Comparison of ENCODE assay signal across 24 mouse cellular contexts in the genomic region with DNA sequence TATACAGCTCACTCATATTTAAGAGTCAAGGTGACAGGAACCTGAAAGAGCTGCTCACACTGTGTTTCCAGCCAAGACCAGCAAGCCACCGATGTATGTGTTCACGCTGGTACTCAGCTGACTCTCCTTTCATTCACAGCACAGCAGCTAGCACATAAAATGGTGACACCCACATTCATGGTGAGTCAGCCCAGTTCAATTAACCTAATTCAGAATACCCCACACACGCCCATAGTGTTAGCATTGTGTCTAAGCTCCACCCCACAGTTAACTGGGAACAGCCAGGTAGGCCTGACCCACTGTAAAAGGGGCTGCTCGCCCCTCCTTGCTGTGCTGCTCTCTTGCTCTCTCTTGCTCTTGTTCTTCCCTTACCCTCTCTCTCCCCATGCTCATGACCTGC. TPM values are rescaled to one million over a fixed set of nuclear protein-coding genes. Genes with fewer than 3 reads are reported as not detected.
DNase-seq lines count a peak whose midpoint lies in the region; ATAC-seq and TF ChIP-seq lines count a peak whose summit lies in the region.
"Had no signal": no experiment of that assay in that cellular context is flagged by ENCODE, and none has a peak within 500 bp of the region (broad histone marks: within the 10 kb centered on the region; RNA-seq: fewer than 3 reads in every experiment).

No protein-coding gene starts in this region.

- intact Hi-C loops in left cerebral cortex, postnatal 10 days (cut with DNase I): no loop called here

- 0 out of 2 replicates have a peak, but pooled peaks cover 8% of the 10 kb centered on the region for H3K36me3 ChIP-seq in intestine, embryonic 15.5 days
- peaks cover 33% of the 10 kb centered on the region for H3K36me3 ChIP-seq in intestine, postnatal 0 days (ENCODE audit: control insufficient read depth, insufficient read depth)
- peaks cover 28% of the 10 kb centered on the region for H3K36me3 ChIP-seq in ES-E14 (ENCODE audit: control insufficient read depth, insufficient read depth, low read length, poor library complexity, severe bottlenecking)
- H3K36me3 ChIP-seq in intestine, embryonic 16.5 days (ENCODE audit: control insufficient read depth, insufficient read depth, low read length): no peaks in the 10 kb centered on the region

- no peaks in the 10 kb centered on the region for H3K9me3 ChIP-seq in intestine, embryonic 15.5 days
- no peaks in the 10 kb centered on the region for H3K9me3 ChIP-seq in intestine, postnatal 0 days (ENCODE audit: control insufficient read depth)
- H3K9me3 ChIP-seq in ES-E14 (ENCODE audit: control insufficient read depth, insufficient read depth, low read depth, low read length): no peaks in the 10 kb centered on the region
- H3K9me3 ChIP-seq in intestine, embryonic 16.5 days (ENCODE audit: control insufficient read depth, low read length): no peaks in the 10 kb centered on the region
- H3K9me3 ChIP-seq: embryonic facial prominence, embryonic 10.5 days; forebrain, embryonic 10.5 days; hindbrain, embryonic 13.5 days; liver, embryonic 15.5 days; midbrain, embryonic 15.5 days; neural tube, embryonic 12.5 days had no signal

- no peak overlapping the region for H3K27ac ChIP-seq in intestine, embryonic 15.5 days
- no peak overlapping the region for H3K27ac ChIP-seq in intestine, postnatal 0 days (ENCODE audit: low read depth, low read length)
- H3K27ac ChIP-seq in ES-E14 (ENCODE audit: insufficient read depth, low read depth, low read length, poor library complexity, severe bottlenecking): no peak overlapping the region
- no peak overlapping the region for H3K27ac ChIP-seq in intestine, embryonic 16.5 days (ENCODE audit: low read length)
- H3K27ac ChIP-seq: embryonic facial prominence, embryonic 10.5 days; forebrain, embryonic 10.5 days; hindbrain, embryonic 13.5 days; liver, embryonic 15.5 days; macrophage; midbrain, embryonic 15.5 days; neural tube, embryonic 12.5 days had no signal

- no peak overlapping the region for H3K4me3 ChIP-seq in intestine, embryonic 15.5 days (replicated peaks)
- H3K4me3 ChIP-seq in intestine, postnatal 0 days (ENCODE audit: low read depth, low read length): no peak overlapping the region
- no peak overlapping the region for H3K4me3 ChIP-seq in ES-E14 (ENCODE audit: insufficient read depth in 1 of 2, low read depth in 1 of 2, low read length in 2 of 2, poor library complexity in 1 of 2, severe bottlenecking in 1 of 2)
- H3K4me3 ChIP-seq in intestine, embryonic 16.5 days (ENCODE audit: low read length): no peak overlapping the region
- H3K4me3 ChIP-seq: embryonic facial prominence, embryonic 10.5 days; forebrain, embryonic 10.5 days; hindbrain, embryonic 13.5 days; liver, embryonic 15.5 days; midbrain, embryonic 15.5 days; neural tube, embryonic 12.5 days had no signal

- DNase-seq in ES-E14 (ENCODE audit: low read depth, low spot score): peak; percentile 52
- DNase-seq in telencephalon, adult 2 months (ENCODE audit: low read depth, low spot score): peak; percentile 38
- no peak for DNase-seq in spleen, adult 12 weeks (ENCODE audit: low spot score)
- no peak for DNase-seq in left cerebral cortex, postnatal 10 days (ENCODE audit: extremely low spot score in 1 of 2, low spot score in 2 of 2)
- DNase-seq: adrenal gland, postnatal 25 days; cerebellum, adult 9-10 months; gastrocnemius, postnatal 36 days; kidney, adult 8-10 months; kidney, postnatal 14 days; spleen, adult 18-20 months; thymus, adult 2 months; thymus, postnatal 4 days had no signal

- in situ Hi-C loops in ES-E14 (cut with MboI; ENCODE audit: low sequenced_read_pairs in 2 of 2, unreplicated experiment in 2 of 2): no loop called here

- H3K4me1 ChIP-seq in intestine, embryonic 15.5 days (replicated peaks): no peaks in the 10 kb centered on the region
- H3K4me1 ChIP-seq in intestine, postnatal 0 days (replicated peaks; ENCODE audit: control insufficient read depth, insufficient read depth, low read length): no peaks in the 10 kb centered on the region
- H3K4me1 ChIP-seq in ES-E14 (ENCODE audit: control insufficient read depth in 2 of 2, insufficient read depth in 2 of 2, low read length in 2 of 2, poor library complexity in 1 of 2): peaks cover 6 to 9% of the 10 kb centered on the region in 2 experiments
- no peaks in the 10 kb centered on the region for H3K4me1 ChIP-seq in intestine, embryonic 16.5 days (ENCODE audit: control insufficient read depth, insufficient read depth, low read length)
- H3K4me1 ChIP-seq: embryonic facial prominence, embryonic 10.5 days; forebrain, embryonic 10.5 days; liver, embryonic 15.5 days; midbrain, embryonic 15.5 days; neural tube, embryonic 12.5 days had no signal

- 65% methylated on average over 4 of the region's 4 CpGs for WGBS in intestine, embryonic 15.5 days
- 71% methylated on average over 4 of the region's 4 CpGs for WGBS in intestine, postnatal 0 days
- WGBS in intestine, embryonic 16.5 days: 76% methylated on average over 4 of the region's 4 CpGs

- no peak overlapping the region for H3K9ac ChIP-seq in intestine, embryonic 15.5 days
- H3K9ac ChIP-seq in intestine, postnatal 0 days (ENCODE audit: low read depth, low read length): no peak overlapping the region
- no peak overlapping the region for H3K9ac ChIP-seq in ES-E14 (ENCODE audit: insufficient read depth, low read depth, low read length, poor library complexity, severe bottlenecking)
- no peak overlapping the region for H3K9ac ChIP-seq in intestine, embryonic 16.5 days (ENCODE audit: low read depth, low read length)
- H3K9ac ChIP-seq: hindbrain, embryonic 13.5 days; liver, embryonic 15.5 days; midbrain, embryonic 15.5 days; neural tube, embryonic 12.5 days had no signal

- ATAC-seq in intestine, embryonic 15.5 days: 0 out of 2 replicates have a peak, but pooled peaks have one; percentile 31
- ATAC-seq in intestine, postnatal 0 days: no peak
- 0 out of 2 replicates have a peak, but pooled peaks have one; percentile 16 for ATAC-seq in intestine, embryonic 16.5 days
- ATAC-seq: CD4-positive, CD25-positive, alpha-beta regulatory T cell, adult 4 months; forebrain, embryonic 16.5 days; midbrain, embryonic 15.5 days had no signal

- no peak overlapping the region for H3K4me2 ChIP-seq in intestine, embryonic 15.5 days (replicated peaks)
- H3K4me2 ChIP-seq in intestine, postnatal 0 days (replicated peaks; ENCODE audit: low read depth): no peak overlapping the region
- no peak overlapping the region for H3K4me2 ChIP-seq in intestine, embryonic 16.5 days (ENCODE audit: low read depth, low read length)
- H3K4me2 ChIP-seq: hindbrain, embryonic 13.5 days; liver, embryonic 15.5 days; midbrain, embryonic 15.5 days; neural tube, embryonic 12.5 days had no signal

- H3K27me3 ChIP-seq in intestine, embryonic 15.5 days (replicated peaks): no peaks in the 10 kb centered on the region
- no peaks in the 10 kb centered on the region for H3K27me3 ChIP-seq in intestine, postnatal 0 days (replicated peaks; ENCODE audit: control insufficient read depth, insufficient read depth, low read length)
- H3K27me3 ChIP-seq in intestine, embryonic 16.5 days (replicated peaks; ENCODE audit: control insufficient read depth, insufficient read depth, low read length): no peaks in the 10 kb centered on the region
- H3K27me3 ChIP-seq: hindbrain, embryonic 13.5 days; liver, embryonic 15.5 days; midbrain, embryonic 15.5 days; neural tube, embryonic 12.5 days had no signal

- TF ChIP-seq CTCF in intestine, postnatal 0 days (IDR thresholded peaks at IDR 0.05; ENCODE audit: low read depth): no peak

TF ChIP-seq in ES-E14, 5 proteins besides CTCF, POLR2A, EP300 and RAD21:
- TF ChIP-seq MAFK (IDR thresholded peaks at IDR 0.05; ENCODE audit: insufficient read depth, low read depth, low read length) (no peak), ZNF384 (IDR thresholded peaks at IDR 0.05; ENCODE audit: low read depth, low read length) (no peak), HCFC1 (IDR thresholded peaks at IDR 0.05; ENCODE audit: borderline replicate concordance, insufficient read depth, low read length) (no peak), CHD2 (IDR thresholded peaks at IDR 0.05; ENCODE audit: low read depth, low read length) (no peak), ZC3H11A (IDR thresholded peaks at IDR 0.05; ENCODE audit: borderline replicate concordance, low read depth, low read length) (no peak)

RNA-seq across cellular contexts. Expression of gene Oxsr1, which starts 50.7 kb away (rescaled TPM):
- 12.0 and 12.1 TPM in 2 replicates for polyA plus RNA-seq in intestine, embryonic 15.5 days (2015; fragmentation: Nextera tagmentation; extraction: Ambion mirVana)
- polyA plus RNA-seq in intestine, postnatal 0 days (2015; fragmentation: Nextera tagmentation; extraction: Ambion mirVana): 7.9 and 8.7 TPM in 2 replicates
- 52.1 and 53.1 TPM in 2 replicates for total RNA-seq in ES-E14 (2012; rRNA removed)
- 9.1 and 9.5 TPM in 2 replicates for polyA plus RNA-seq in intestine, embryonic 16.5 days (2015; fragmentation: Nextera tagmentation; extraction: Ambion mirVana)
- total RNA-seq in left cerebral cortex, postnatal 10 days (2021): 10 to 100 TPM; 41.5 to 42.0 TPM

Comparison
In these comparisons a context has a peak if more than half of its experiments do, and no peak if none do; other contexts are left out.
1. DNase-seq: peak in ES-E14 (single experiment) and telencephalon, adult 2 months (single experiment); none in spleen, adult 12 weeks (single experiment) and left cerebral cortex, postnatal 10 days (0 of 2).